Mouse (Mus musculus) kidney, adult 11 months (tissue): ENCODE data around the gene Taar9.
"Not testable (repeated sequence)": the region's sequence is repeated elsewhere in the genome, so short reads cannot be mapped to it uniquely, and the experiment has no call there.

Source experiments
- DNase-seq: peaks from one replicate; pipeline ENCODE4 v3.0.0; 2022

Taar9 gene

DNA sequence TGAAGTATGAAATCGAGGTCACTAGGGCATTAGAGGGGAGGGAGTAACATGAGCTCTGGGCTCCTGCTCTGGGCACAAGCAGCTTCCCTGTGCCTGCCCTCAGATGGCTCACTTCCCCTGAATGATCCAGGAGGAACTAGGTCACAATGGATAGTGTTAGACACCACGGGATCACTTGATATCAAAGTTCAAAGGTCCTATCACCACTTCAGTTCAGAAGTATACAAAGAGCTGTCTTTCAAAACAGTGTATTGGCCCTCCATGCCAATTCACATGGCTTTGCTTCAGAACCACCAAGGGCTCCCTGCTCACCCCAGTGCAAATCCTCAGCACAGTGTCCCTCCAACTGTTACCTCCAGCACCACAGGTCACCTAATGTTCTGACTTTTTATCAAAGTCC is 34.6 kb downstream of the Taar9 start:
- not testable (repeated sequence) for DNase-seq

DNA sequence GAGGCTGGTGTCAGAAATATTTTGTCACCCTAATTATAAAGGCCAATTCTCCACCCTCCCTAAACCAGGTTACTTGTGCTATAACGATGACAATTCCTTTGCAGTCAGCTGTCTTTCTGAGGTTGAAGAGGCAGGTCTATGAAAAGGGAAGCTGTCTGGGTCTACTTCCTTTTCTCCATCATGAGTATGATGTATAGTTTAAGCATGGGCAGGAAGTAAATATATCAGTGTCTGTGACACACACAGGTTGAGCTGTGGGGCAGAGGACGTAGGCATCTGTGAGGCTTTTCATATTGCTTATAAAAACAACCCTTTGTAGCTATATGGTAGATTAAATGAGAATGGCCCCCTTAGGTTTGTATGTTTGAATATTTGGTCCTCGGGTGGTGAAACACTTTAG is 50.3 kb downstream of the Taar9 start:
- no peak for DNase-seq
